8 mouse cellular contexts compared by ENCODE assay signal in genomic region chr9:67633026-67633741, GRCm38 (mm10).
DNase-seq lines count a peak whose midpoint lies in the region; ATAC-seq and TF ChIP-seq lines count a peak whose summit lies in the region.

No protein-coding gene starts in this region.

- peak overlapping the region; percentile 87 for H3K4me3 ChIP-seq in lung, adult 2 months (replicated peaks; ENCODE audit: extremely low read depth, low read depth, low read length)
- H3K4me3 ChIP-seq in limb, embryonic 13.5 days, result peak overlapping the region; percentile 82

- no peak for TF ChIP-seq CTCF in lung, adult 2 months (IDR thresholded peaks at IDR 0.05; ENCODE audit: insufficient read depth, low read length)

- TF ChIP-seq POLR2A in lung, adult 2 months (IDR thresholded peaks at IDR 0.05; ENCODE audit: borderline replicate concordance, extremely low read depth, low read depth, low read length), result no peak

- peak; percentile 52 for DNase-seq in lung, adult 2 months
- no peak for DNase-seq in lung, postnatal 36 days
- DNase-seq in embryo, embryonic 11 days, result peak; percentile 74
- DNase-seq in heart, adult 18-20 months, result peak; percentile 35 to 69
- peak; percentile 74 for DNase-seq in kidney, adult 18-20 months
- DNase-seq in neural tube, embryonic 10.5 days (ENCODE audit: extremely low spot score, low spot score), result peak; percentile 81
- DNase-seq in thymus, postnatal 4 days, result peak; percentile 52

- peak overlapping the region; percentile 78 for H3K27ac ChIP-seq in limb, embryonic 13.5 days

- H3K4me2 ChIP-seq in limb, embryonic 13.5 days (replicated peaks), result peak overlapping the region; percentile 98

- peak; percentile 36; the same call in 1 of the 2 replicates for ATAC-seq in limb, embryonic 13.5 days (ENCODE audit: low FRiP score, low read depth)

- peaks cover 5% of the 10 kb centered on the region; the same call in 1 of the 2 replicates for H3K4me1 ChIP-seq in lung, adult 2 months (ENCODE audit: control insufficient read depth, insufficient read depth, low read length)
- peaks cover 38% of the 10 kb centered on the region for H3K4me1 ChIP-seq in limb, embryonic 13.5 days

- H3K9me3 ChIP-seq in limb, embryonic 13.5 days, result no peaks in the 10 kb centered on the region

- H3K36me3 ChIP-seq in limb, embryonic 13.5 days, result no peaks in the 10 kb centered on the region

- H3K9ac ChIP-seq in limb, embryonic 13.5 days, result peak overlapping the region; percentile 83

- peaks cover 13% of the 10 kb centered on the region for H3K27me3 ChIP-seq in limb, embryonic 13.5 days

- under 1% methylated on average over 50 of the region's 50 CpGs for WGBS in lung, adult 2 months
- WGBS in limb, embryonic 13.5 days, result under 1% methylated on average over 50 of the region's 50 CpGs
